Mouse (Mus musculus) macrophage (primary cell): ENCODE results near the gene Pitpnc1. TPM values are rescaled to one million over a fixed set of nuclear protein-coding genes. Genes with fewer than 3 reads are reported as not detected.

Experiments
- H3K27ac ChIP-seq: fragments of 350-480 bp; formaldehyde crosslinking; 2 replicates; pipeline ENCODE4 v1.9.0; 2021
- H3K36me3 ChIP-seq: fragments of 350-480 bp; formaldehyde crosslinking; 2 replicates; pipeline ENCODE4 v1.9.0; 2021; ENCODE audit errors: inconsistent target
- H3K4me3 ChIP-seq: fragments of 350-480 bp; formaldehyde crosslinking; 2 replicates; pipeline ENCODE4 v1.9.0; 2021; ENCODE audit errors: inconsistent target
- H3K79me2 ChIP-seq: fragments of 350-480 bp; formaldehyde crosslinking; 2 replicates; pipeline ENCODE4 v1.9.0; 2021; ENCODE audit errors: inconsistent target
- WGBS: methylation state at CpG from one replicate; pipeline ENCODE4 v1.1.7; 2026; ENCODE audit warnings: inconsistent platforms; ENCODE audit not compliant: missing documents; 5-methylcytosine and 5-hydroxymethylcytosine counted together
- polyA plus RNA-seq: library from polyadenylated mRNA; stranded (reverse); fragments of 250-400 nt; gene quantifications from 3 replicates; pipeline ENCODE4 v1.2.4, GENCODE M21; 2018; ENCODE audit warnings: inconsistent platforms

Gene Pitpnc1
- polyA plus RNA-seq, 1 experiment from 2014 or later, result 50.1 TPM

GRCm38 (mm10) chr11:107337391-107338148 is 132.9 kb downstream of the Pitpnc1 start:
- Histone ChIP-seq H3K4me3 (no peak overlapping the region), H3K79me2 (no peaks in the 10 kb centered on the region; the same call in 1 of the 2 replicates), H3K27ac (no peak overlapping the region), H3K36me3 (no peaks in the 10 kb centered on the region)
- WGBS, result 95% methylated on average over 18 of the region's 18 CpGs

GRCm38 (mm10) chr11:107335756-107336155 is 134.7 kb downstream of the Pitpnc1 start:
- no peaks in the 10 kb centered on the region; the same call in 1 of the 2 replicates for H3K79me2 ChIP-seq
- WGBS, result 92% methylated on average over 11 of the region's 11 CpGs
- H3K36me3 ChIP-seq, result no peaks in the 10 kb centered on the region
- H3K27ac ChIP-seq, result no peak overlapping the region
- H3K4me3 ChIP-seq, result no peak overlapping the region

GRCm38 (mm10) chr11:107334849-107335484 is 135.5 kb downstream of the Pitpnc1 start:
- Histone ChIP-seq H3K27ac (no peak overlapping the region), H3K36me3 (no peaks in the 10 kb centered on the region), H3K79me2 (no peaks in the 10 kb centered on the region; the same call in 1 of the 2 replicates), H3K4me3 (no peak overlapping the region)
- WGBS, result 87% methylated on average over 15 of the region's 15 CpGs

GRCm38 (mm10) chr11:107332905-107333304 is 137.6 kb downstream of the Pitpnc1 start:
- WGBS, result 100% methylated on average over 3 of the region's 3 CpGs
- no peaks in the 10 kb centered on the region; the same call in 1 of the 2 replicates for H3K79me2 ChIP-seq
- H3K4me3 ChIP-seq, result no peak overlapping the region
- no peak overlapping the region for H3K27ac ChIP-seq
- H3K36me3 ChIP-seq, result no peaks in the 10 kb centered on the region

- no peaks in the 10 kb centered on the region for H3K36me3 ChIP-seq
- WGBS, result 96% methylated on average over 13 of the region's 13 CpGs
- no peak overlapping the region for H3K27ac ChIP-seq
- no peak overlapping the region for H3K4me3 ChIP-seq
- no peaks in the 10 kb centered on the region for H3K79me2 ChIP-seq
These were observed 138.2 kb downstream of the Pitpnc1 start for GRCm38 (mm10) chr11:107332332-107332731.

- no peaks in the 10 kb centered on the region for H3K36me3 ChIP-seq
- WGBS, result 100% methylated on average over 2 of the region's 2 CpGs
- H3K79me2 ChIP-seq, result no peaks in the 10 kb centered on the region
- H3K4me3 ChIP-seq, result no peak overlapping the region
- no peak overlapping the region for H3K27ac ChIP-seq
These were observed 139.1 kb downstream of the Pitpnc1 start for GRCm38 (mm10) chr11:107331425-107331824.

GRCm38 (mm10) chr11:107327326-107327725 is 143.2 kb downstream of the Pitpnc1 start:
- Histone ChIP-seq H3K27ac (peak overlapping the region; percentile 43), H3K79me2 (no peaks in the 10 kb centered on the region), H3K36me3 (no peaks in the 10 kb centered on the region), H3K4me3 (no peak overlapping the region)
- 46% methylated on average over 10 of the region's 10 CpGs for WGBS

- WGBS, result 90% methylated on average over 14 of the region's 14 CpGs
- Histone ChIP-seq H3K4me3 (no peak overlapping the region), H3K79me2 (no peaks in the 10 kb centered on the region), H3K36me3 (no peaks in the 10 kb centered on the region), H3K27ac (no peak overlapping the region)
These were observed 144.5 kb downstream of the Pitpnc1 start for GRCm38 (mm10) chr11:107325739-107326725.

- no peaks in the 10 kb centered on the region for H3K36me3 ChIP-seq
- H3K27ac ChIP-seq, result no peak overlapping the region
- no peaks in the 10 kb centered on the region for H3K79me2 ChIP-seq
- WGBS, result 98% methylated on average over 4 of the region's 4 CpGs
- no peak overlapping the region for H3K4me3 ChIP-seq
These were observed 145.3 kb downstream of the Pitpnc1 start for GRCm38 (mm10) chr11:107325226-107325625.

- no peaks in the 10 kb centered on the region for H3K36me3 ChIP-seq
These were observed 147.3 kb downstream of the Pitpnc1 start for GRCm38 (mm10) chr11:107323173-107323572.

GRCm38 (mm10) chr11:107322226-107322625 is 148.3 kb downstream of the Pitpnc1 start:
- WGBS, result 95% methylated on average over 13 of the region's 13 CpGs
- Histone ChIP-seq H3K79me2 (no peaks in the 10 kb centered on the region), H3K4me3 (no peak overlapping the region), H3K36me3 (no peaks in the 10 kb centered on the region), H3K27ac (no peak overlapping the region)

More at GRCm38 (mm10) chr11:107323173-107323572, 147.3 kb downstream of the Pitpnc1 start:
- H3K27ac ChIP-seq, result no peak overlapping the region
- WGBS, result 90% methylated on average over 18 of the region's 18 CpGs
- no peak overlapping the region for H3K4me3 ChIP-seq
- no peaks in the 10 kb centered on the region for H3K79me2 ChIP-seq

- Histone ChIP-seq H3K4me3 (no peak overlapping the region), H3K79me2 (no peaks in the 10 kb centered on the region), H3K27ac (no peak overlapping the region), H3K36me3 (no peaks in the 10 kb centered on the region)
- 100% methylated on average over 3 of the region's 3 CpGs for WGBS
These were observed 148.7 kb downstream of the Pitpnc1 start for GRCm38 (mm10) chr11:107321819-107322218.

GRCm38 (mm10) chr11:107319861-107320260 is 150.6 kb downstream of the Pitpnc1 start:
- 95% methylated on average over 10 of the region's 10 CpGs for WGBS
- H3K79me2 ChIP-seq, result no peaks in the 10 kb centered on the region
- no peaks in the 10 kb centered on the region for H3K36me3 ChIP-seq
- H3K27ac ChIP-seq, result no peak overlapping the region
- H3K4me3 ChIP-seq, result no peak overlapping the region

- no peaks in the 10 kb centered on the region for H3K36me3 ChIP-seq
- peak overlapping the region; percentile 95 for H3K27ac ChIP-seq
- WGBS, result 24% methylated on average over 14 of the region's 14 CpGs
These were observed 152.7 kb downstream of the Pitpnc1 start for GRCm38 (mm10) chr11:107317653-107318281.

More at GRCm38 (mm10) chr11:107317653-107318281, 152.7 kb downstream of the Pitpnc1 start:
- no peak overlapping the region for H3K4me3 ChIP-seq
- no peaks in the 10 kb centered on the region for H3K79me2 ChIP-seq
